Mouse (Mus musculus) brain, embryonic 14.5 days (tissue): ENCODE results near the gene Klhl8.
A peak's percentile ranks its signal among the peaks of the same experiment; 100 is the strongest.

Experiments used
- CTCF ChIP-seq: fragments of 200-500 bp; IDR thresholded peaks from 2 replicates; pipeline ENCODE4 v1.5.1; 2012; ENCODE audit warnings: inconsistent platforms, mild to moderate bottlenecking, moderate library complexity, borderline replicate concordance; ENCODE audit not compliant: insufficient read depth, insufficient read length; ENCODE audit errors: extremely low read depth
- POLR2A ChIP-seq: fragments of 200-500 bp; IDR thresholded peaks from 2 replicates; pipeline ENCODE4 v1.6.1; 2012; ENCODE audit warnings: mild to moderate bottlenecking, inconsistent platforms, borderline replicate concordance; ENCODE audit not compliant: poor library complexity, insufficient read depth, insufficient read length, severe bottlenecking; ENCODE audit errors: extremely low read depth

DNA sequence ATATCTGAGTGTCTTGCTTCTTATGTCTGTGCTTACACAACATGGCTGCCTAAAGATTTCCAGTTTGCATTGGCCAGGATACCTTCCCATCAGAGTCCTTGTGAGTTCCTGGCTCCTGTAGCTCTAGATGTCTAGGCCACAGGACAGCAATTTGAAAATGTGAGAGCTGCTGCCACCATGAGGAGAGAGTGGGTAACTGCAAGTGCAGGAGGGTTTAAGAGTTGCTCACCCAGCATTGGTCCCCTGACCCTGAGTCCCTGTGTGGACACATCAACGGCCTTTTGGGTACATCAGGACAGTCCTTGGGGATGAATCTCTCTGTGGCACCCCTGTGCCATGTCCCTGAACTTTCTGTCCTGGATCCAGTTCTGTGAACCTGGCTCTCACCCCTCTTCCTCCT is 93.3 kb downstream of the Klhl8 start:
- TF ChIP-seq CTCF (peak; percentile 90), POLR2A (no peak)
